ENCODE assay signal across 9 mouse cellular contexts in genomic region chr3:102676946-102677534, GRCm38 (mm10). TPM values are rescaled to one million over a fixed set of nuclear protein-coding genes. Genes with fewer than 3 reads are reported as not detected.
DNase-seq lines count a peak whose midpoint lies in the region; ATAC-seq and TF ChIP-seq lines count a peak whose summit lies in the region.
"Had no signal": no experiment of that assay in that cellular context is flagged by ENCODE, and none has a peak within 500 bp of the region (broad histone marks: within the 10 kb centered on the region; RNA-seq: fewer than 3 reads in every experiment).

No protein-coding gene starts in this region.

- peak; percentile 65; the same call in 1 of the 2 replicates for ATAC-seq in neural tube, embryonic 14.5 days (ENCODE audit: low read depth)
- peak; percentile 95 for ATAC-seq in forebrain, postnatal 0 days
- ATAC-seq: intestine, embryonic 16.5 days had no signal

- H3K36me3 ChIP-seq in neural tube, embryonic 14.5 days (ENCODE audit: control insufficient read depth, insufficient read depth, low read length) = no peaks in the 10 kb centered on the region
- H3K36me3 ChIP-seq in forebrain, postnatal 0 days (ENCODE audit: insufficient read depth) = no peaks in the 10 kb centered on the region
- H3K36me3 ChIP-seq: embryonic facial prominence, embryonic 15.5 days had no signal

- no peak overlapping the region for H3K4me2 ChIP-seq in neural tube, embryonic 14.5 days (ENCODE audit: low read depth, low read length)
- H3K4me2 ChIP-seq in forebrain, postnatal 0 days (ENCODE audit: low read depth) = no peak overlapping the region
- H3K4me2 ChIP-seq: embryonic facial prominence, embryonic 15.5 days had no signal

- H3K4me1 ChIP-seq in neural tube, embryonic 14.5 days (ENCODE audit: control insufficient read depth, insufficient read depth, low read length) = no peaks in the 10 kb centered on the region
- H3K4me1 ChIP-seq in forebrain, postnatal 0 days (ENCODE audit: insufficient read depth) = no peaks in the 10 kb centered on the region

- no peaks in the 10 kb centered on the region for H3K9me3 ChIP-seq in neural tube, embryonic 14.5 days (ENCODE audit: control insufficient read depth, low read length)
- H3K9me3 ChIP-seq in forebrain, postnatal 0 days (ENCODE audit: low read length) = no peaks in the 10 kb centered on the region
- H3K9me3 ChIP-seq: embryonic facial prominence, embryonic 15.5 days had no signal

- peak; percentile 15; the same call in 1 of the 2 replicates for TF ChIP-seq CTCF in forebrain, postnatal 0 days (IDR thresholded peaks at IDR 0.05; ENCODE audit: low read depth)

- no peak overlapping the region for H3K9ac ChIP-seq in neural tube, embryonic 14.5 days (replicated peaks; ENCODE audit: low read depth, low read length)
- H3K9ac ChIP-seq in forebrain, postnatal 0 days = no peak overlapping the region
- H3K9ac ChIP-seq: embryonic facial prominence, embryonic 15.5 days had no signal

- no peak for DNase-seq in neural tube, embryonic 10.5 days (ENCODE audit: extremely low spot score, low spot score)
- DNase-seq in forebrain, postnatal 0 days = peak; percentile 76
- peak; percentile 64 to 87 for DNase-seq in left cerebral cortex, postnatal 25 days (ENCODE audit: low spot score in 2 of 2)
- DNase-seq in testis, postnatal 14 days (ENCODE audit: low spot score) = peak; percentile 12
- no peak for DNase-seq in retina, postnatal 1 day
- DNase-seq in heart, postnatal 14 days = no peak

- no peak overlapping the region for H3K27ac ChIP-seq in neural tube, embryonic 14.5 days (ENCODE audit: low read depth, low read length)
- no peak overlapping the region for H3K27ac ChIP-seq in forebrain, postnatal 0 days (ENCODE audit: low read depth, low read length)
- H3K27ac ChIP-seq: embryonic facial prominence, embryonic 15.5 days had no signal

- 86% methylated on average over 7 of the region's 7 CpGs for WGBS in neural tube, embryonic 14.5 days
- WGBS in forebrain, postnatal 0 days = 65% methylated on average over 7 of the region's 7 CpGs

- H3K4me3 ChIP-seq in neural tube, embryonic 14.5 days (ENCODE audit: low read depth, low read length) = no peak overlapping the region
- no peak overlapping the region for H3K4me3 ChIP-seq in forebrain, postnatal 0 days (ENCODE audit: low read depth, low read length)
- H3K4me3 ChIP-seq: embryonic facial prominence, embryonic 15.5 days had no signal

- no peaks in the 10 kb centered on the region for H3K27me3 ChIP-seq in neural tube, embryonic 14.5 days (ENCODE audit: control insufficient read depth, insufficient read depth, low read length)
- no peaks in the 10 kb centered on the region for H3K27me3 ChIP-seq in forebrain, postnatal 0 days (ENCODE audit: insufficient read depth, low read length)
- H3K27me3 ChIP-seq: embryonic facial prominence, embryonic 15.5 days had no signal

- intact Hi-C loops in left cerebral cortex, postnatal 25 days (cut with DNase I) = no loop called here
- intact Hi-C loops in heart, postnatal 14 days (cut with DNase I) = no loop called here

RNA-seq across cellular contexts. Expression of gene Tspan2, which starts 57.3 kb away (rescaled TPM):
- 15.6 and 16.8 TPM in 2 replicates for polyA plus RNA-seq in neural tube, embryonic 14.5 days (2014; fragmentation: Nextera tagmentation; extraction: Ambion mirVana)
- total RNA-seq in forebrain, postnatal 0 days (2014; rRNA removed) = 12.7 and 14.0 TPM in 2 replicates
- polyA plus RNA-seq in forebrain, postnatal 0 days (2015; fragmentation: Nextera tagmentation; extraction: Ambion mirVana) = 7.0 and 10.1 TPM in 2 replicates
- 100 to 1,000 TPM in 1 of 2 experiments, 10 to 100 TPM in 1; 89.2 to 105 TPM for total RNA-seq in left cerebral cortex, postnatal 25 days (2021)
- total RNA-seq in heart, postnatal 14 days (2021) = 10 to 100 TPM; 21.8 to 22.1 TPM

Comparison
In these comparisons a context has a peak if more than half of its experiments do, and no peak if none do; other contexts are left out.
1. DNase-seq: peak in forebrain, postnatal 0 days (single experiment), left cerebral cortex, postnatal 25 days (2 of 2) and testis, postnatal 14 days (single experiment); none in neural tube, embryonic 10.5 days (single experiment), retina, postnatal 1 day (single experiment) and heart, postnatal 14 days (0 of 2).